Mouse (Mus musculus) G1E-ER4 (cell line): Measurements from ENCODE around the gene 6030468B19Rik. TPM values are rescaled to one million over a fixed set of nuclear protein-coding genes. Genes with fewer than 3 reads are reported as not detected.

Experiments
- GATA1 ChIP-seq: IDR thresholded peaks from one replicate; pipeline ENCODE4 v1.8.0; 2012; ENCODE audit warnings: low read length, inconsistent platforms
- polyA plus RNA-seq: library from polyadenylated mRNA; stranded (reverse); fragments of >175 nt; gene quantifications from 2 replicates; pipeline ENCODE4 v1.2.3, GENCODE M21; 2012

Gene 6030468B19Rik
- polyA plus RNA-seq, 1 experiment, result 31.1 TPM

DNA sequence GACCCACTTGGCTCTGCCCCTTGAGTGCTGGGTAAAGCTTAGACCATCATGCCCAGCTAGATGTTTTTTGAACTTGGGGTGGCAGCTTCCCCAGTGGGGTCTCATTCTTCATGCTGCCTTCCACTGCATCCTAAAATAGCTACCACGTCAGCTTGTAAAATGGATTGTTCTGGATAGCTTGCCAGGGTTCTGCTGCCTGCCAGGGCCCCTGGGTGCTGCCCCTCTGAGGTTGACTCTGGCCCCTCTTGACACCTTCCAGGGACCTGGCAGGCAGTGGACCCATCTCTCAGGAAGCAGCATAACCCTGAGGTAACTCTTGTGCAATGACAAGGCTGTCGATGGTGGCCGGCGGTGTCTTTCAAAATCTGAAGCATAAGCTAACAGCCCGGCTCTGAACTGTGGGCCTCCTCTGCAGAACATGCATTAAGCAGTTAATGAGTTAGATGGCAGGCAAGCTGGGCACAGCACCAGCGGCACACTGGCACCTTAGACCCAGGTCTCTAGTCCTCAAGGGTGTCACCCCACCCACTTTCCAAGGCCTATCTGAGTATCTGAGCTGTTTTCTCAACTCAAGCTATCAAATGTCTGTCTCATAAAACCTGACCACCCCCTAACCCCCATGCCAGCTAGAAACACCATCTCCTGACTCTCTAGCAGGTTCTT, 17.4 kb downstream of the 6030468B19Rik start:
- TF ChIP-seq GATA1, result no peak

DNA sequence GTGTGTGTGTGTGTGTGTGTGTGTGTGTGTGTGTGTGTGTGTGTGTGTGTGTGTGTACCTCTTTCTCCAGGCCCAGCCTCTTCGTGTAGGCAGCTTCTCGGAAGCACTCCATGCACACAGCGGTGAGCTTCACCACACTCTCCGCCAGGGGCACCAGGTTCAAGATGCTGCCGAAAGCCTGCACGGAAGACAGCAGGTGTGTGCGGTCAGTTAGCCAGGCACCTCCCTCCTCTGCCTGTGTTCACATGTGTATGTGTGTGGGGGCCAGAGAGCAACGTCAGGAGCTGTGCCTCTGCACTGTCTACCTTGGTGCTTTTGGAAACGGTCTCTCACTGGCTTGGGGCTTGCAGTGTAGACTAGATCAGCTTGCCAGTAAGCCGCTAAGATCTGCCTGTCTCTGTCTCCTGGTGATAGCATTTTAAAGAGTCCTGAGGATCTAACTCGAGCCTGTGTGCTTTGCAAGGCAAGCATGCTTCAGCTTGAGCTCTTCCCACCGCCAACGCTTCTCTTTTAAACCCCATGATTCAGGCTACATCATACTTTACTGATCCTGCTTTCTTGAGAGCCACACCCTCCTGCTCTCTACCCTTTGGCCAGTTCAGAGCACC, 19.0 kb downstream of the 6030468B19Rik start:
- TF ChIP-seq GATA1, result no peak

DNA sequence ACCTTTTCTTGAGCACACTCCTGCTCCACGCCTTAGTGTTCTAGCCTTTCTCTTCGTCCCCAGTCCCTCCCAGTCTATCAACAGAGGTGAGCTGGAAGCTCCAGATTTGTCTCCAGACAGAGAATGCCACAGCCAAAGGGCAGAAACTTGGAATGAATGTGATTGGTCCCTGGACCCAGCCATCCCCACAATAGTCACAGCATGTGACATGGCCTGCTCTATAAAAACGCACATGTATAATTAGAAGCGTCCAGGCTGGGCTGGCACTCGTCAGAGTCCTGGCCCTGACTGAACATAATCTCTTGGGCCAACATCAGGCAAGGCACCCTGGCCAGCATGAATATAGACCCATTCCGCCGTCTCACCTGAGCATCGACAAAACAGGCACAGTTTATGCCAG, 21.6 kb downstream of the 6030468B19Rik start:
- TF ChIP-seq GATA1, result no peak

DNA sequence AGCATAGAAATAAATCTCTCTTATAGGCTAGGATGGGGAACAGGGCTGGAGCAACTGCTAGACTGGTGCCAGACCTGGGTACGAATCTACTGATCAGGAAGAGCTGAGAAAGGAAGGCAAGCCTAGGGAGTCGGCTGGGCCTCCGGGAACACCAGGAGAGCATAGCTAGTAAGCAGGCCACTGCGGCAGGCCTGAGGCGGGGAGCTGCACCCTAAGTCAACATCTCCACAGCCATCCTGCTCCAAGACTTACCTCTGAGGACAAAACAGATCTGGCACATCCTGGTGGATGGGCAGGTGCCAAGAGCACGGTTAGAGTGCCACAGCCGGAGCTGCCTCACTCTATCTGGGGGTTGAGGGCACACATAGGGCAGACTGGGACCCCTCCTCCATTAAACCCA, 22.7 kb downstream of the 6030468B19Rik start:
- no peak for TF ChIP-seq GATA1

DNA sequence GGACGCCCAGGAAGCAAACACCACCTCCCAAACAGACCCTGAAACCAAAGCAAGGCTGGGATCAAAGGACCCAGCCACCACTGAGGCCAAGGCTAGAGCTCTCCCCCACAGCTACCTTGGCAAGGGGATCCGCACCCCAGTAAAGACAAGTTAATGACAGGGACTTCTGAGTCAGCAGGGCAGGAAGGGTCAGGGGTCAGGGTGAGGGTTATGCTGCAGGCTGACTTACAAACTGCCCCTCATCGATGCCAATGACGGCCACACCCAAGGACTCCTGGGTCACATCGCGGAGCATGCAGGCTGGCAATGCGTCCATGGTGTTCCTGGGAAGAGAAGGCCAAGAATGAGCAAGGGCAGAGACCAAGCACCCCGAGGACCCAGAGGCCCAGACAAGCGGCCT, 24.4 kb downstream of the 6030468B19Rik start:
- TF ChIP-seq GATA1, result no peak

DNA sequence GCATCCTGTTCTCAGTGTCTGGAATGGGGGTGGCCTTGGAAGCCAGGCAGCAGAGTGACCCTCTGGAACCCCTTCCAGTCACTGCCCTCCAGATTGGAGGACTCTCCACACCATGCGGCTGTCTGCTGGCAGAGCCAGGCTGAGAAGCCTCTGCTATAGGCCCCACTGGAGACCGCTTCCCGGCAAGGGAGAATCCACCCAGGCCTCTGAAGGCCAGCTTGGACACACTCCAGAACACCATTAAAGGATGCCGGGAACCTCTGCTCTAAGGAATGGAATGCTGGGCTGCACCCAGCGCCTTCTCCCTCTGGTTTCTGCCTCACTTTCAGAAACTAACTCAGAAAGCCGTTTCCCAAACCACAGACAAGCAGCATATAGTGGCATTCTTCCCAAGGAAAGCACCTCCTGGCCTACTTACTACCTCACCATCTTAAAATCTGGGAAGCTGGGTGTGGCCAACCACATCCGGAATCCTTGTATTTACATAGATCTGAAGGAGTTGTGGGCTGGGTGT, 25.3 kb downstream of the 6030468B19Rik start:
- TF ChIP-seq GATA1, result no peak

DNA sequence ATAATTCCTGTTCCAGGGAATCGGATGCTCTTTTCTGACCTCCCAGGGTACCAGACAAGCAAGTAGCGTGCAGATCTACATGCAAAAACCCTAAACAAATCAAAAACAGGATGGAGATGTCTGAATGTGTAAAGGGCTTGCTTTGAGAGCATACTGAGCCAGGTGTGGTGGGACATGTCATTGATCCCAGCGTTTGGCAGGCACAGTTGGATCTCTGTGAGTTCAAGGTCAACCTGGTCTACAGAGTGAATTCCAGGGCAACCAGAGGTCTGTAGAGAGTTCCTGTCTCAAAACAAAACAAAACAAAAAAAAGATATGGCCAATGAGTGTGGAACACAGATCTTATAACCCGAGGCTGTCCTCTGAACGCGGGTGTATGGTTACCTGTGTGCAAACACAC, 26.0 kb downstream of the 6030468B19Rik start:
- TF ChIP-seq GATA1, result no peak

DNA sequence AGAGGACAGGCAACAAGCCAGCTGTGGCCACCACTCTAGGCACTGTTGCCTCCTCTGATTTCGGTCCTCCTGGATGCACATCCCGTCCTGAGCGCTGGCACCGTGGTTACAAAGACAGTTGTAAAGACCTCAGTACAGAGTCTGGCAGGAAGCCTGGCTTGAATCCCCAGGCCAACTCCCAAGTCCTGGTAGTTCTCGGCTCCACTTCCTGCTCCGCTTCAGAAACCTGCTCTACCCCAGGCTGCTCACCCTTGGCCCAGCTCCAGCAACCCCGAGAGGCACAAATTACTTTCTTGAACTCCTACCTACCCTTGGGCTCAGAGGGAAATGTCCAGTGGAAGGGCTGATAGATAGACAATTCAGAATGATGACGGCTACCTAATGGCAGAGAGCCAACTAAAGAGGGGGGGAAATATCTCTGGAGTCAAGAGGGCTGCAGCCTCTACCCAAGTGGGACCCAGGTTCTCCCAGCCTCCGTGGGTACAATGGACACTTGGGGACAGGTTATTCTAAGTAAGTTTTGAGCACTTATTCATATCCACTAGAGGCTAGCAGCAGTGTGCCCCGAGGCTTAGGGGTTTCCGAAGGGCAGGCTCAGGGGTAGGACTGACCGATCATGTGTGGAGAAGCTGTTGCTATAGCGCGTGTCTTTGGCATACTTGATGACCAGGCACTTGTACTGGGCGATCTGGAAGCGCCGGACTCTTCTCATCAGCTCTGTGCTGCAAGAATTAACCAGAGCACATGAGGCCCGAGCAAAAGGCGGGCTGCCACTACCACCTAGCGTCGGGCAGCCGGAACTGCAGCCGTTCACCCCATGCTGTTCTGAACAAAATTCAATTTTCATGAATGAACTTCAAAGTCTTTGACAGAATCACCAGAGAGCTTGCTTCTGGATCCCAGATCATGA, 26.9 kb downstream of the 6030468B19Rik start:
- no peak for TF ChIP-seq GATA1

DNA sequence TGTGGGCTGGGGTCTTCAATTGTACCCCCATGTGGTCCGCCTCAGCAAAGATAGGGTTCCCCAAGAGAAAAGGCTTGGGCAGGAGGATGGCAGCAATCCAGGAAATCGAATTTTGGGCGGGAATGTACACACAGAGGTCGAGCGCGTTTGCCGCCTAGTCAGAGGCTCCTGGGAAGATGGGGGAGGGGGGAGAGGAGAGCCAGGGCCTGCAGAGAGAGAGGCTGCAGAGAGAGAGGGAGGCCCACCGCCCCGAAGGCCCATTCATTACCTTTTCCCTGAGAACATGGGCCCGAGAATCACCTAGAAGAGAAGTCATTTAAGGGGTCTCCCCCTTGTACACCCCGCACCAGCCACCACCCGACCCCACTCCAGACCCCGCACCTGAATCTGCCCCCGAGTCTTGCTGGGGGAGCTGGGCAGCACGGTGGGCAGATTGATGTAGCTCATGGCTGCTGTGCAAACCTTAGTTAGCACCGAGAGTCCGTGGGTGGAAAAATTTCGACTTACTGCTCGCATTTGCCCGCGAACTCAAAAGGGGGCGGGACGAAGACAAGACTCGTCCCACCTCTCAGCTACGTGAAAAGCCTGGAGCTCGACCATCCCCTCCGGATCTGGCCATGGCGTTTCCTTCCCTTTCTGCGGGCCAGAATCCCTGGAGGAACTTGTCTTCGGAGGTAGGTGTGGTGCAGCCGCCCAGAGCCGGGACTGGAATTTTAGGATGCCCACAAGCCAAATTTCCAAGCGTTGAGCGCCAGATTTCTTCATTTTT, 28.1 kb downstream of the 6030468B19Rik start, which contains the start of the genes Afmid and Tk1:
Afmid (plus strand) TSS at position 592 of the 769 bp plus-strand sequence.
Tk1 (minus strand) TSS at position 760 of the 769 bp plus-strand sequence.
- no peak for TF ChIP-seq GATA1

DNA sequence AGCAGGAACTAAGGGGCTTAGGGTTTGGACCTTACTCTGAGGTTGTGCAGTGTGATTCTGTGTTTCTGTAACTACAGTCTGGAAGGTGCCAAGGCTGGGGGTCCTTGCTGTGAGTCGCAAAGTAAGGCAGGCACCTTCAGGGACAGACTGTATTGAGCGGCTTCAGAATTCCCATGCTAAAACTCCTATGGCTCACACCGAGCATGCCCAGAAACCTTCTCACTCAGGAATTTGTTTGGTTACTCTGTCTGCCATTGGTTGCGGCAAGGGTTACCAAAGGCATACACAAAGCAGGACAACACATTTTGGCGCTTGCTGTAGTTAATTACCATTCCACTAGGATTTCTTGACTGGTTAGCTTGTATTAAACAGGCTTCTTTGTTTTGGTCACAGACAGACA, 28.7 kb downstream of the 6030468B19Rik start:
- TF ChIP-seq GATA1, result no peak

DNA sequence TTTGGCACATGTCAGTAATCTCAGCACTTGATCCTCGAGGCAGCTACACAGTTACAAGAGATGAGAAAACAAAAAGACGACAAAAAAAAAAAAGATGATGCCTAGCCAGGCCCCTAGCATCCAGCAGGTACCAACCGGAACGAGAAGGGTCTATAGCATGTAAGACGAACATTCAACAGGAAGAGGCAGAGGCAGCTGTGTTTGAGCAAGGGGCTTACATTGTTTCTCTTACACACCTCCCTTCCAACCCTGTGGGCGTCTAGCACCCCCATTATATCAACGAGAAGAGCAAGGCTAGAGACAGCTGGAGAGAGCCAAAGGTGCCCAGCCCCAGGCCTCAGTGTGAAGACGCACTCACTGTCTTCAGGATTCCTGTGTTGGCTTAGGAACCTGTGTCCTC, 29.5 kb downstream of the 6030468B19Rik start:
- no peak for TF ChIP-seq GATA1

DNA sequence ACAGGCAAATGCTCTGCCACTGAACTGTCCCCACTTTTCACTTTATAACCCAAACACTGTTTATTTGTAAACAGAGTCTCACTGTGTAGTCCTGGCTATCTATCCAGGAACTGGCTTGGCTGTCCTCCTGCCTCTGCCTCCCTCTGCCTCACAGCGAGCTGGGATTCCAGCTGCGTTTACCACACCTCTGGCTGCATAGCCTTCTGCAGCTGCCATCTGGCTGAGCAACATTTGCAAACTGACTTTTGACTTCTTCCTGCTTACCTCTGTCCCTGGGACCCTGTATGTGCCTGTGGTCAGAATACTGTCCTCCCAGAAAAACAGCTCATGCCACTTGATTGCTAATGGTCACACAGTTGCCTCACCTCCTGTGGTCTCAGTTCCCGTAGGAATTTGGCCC, 29.9 kb downstream of the 6030468B19Rik start:
- TF ChIP-seq GATA1, result no peak

DNA sequence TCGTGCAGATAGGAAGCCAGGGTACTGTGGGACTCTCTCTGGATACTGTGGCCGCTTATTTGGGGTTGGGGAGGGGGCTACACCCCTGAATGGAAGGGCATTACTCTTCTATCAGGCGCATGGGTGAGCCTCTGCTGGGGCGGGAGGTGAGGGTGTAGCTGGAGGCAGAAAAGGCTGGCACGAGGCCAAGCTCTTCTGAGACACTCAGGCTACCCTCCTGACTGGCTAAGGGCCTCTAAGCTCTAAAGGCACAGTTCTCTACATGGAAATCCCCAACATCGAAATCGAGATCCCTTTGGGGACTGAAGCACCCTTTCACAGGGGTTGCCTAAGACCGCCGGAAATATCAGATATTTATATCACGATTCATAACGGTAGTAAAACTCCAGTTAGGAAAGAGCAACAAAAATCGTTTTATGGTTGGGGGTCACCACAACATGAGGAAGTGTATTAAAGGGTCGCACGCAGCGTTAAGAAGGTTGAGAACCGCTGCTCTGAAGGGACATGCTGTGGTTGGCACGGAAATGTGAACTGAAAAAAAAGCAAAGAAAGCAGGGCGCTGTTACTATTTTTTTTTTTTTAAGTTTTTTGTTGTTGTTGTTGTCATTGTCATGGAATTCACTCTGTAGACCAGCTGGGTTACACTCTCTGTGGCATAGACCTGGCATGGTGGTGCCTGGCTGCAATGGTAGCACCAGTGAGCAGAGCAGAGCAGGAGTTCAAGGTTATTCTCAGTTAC, 30.9 kb downstream of the 6030468B19Rik start:
- TF ChIP-seq GATA1, result no peak

DNA sequence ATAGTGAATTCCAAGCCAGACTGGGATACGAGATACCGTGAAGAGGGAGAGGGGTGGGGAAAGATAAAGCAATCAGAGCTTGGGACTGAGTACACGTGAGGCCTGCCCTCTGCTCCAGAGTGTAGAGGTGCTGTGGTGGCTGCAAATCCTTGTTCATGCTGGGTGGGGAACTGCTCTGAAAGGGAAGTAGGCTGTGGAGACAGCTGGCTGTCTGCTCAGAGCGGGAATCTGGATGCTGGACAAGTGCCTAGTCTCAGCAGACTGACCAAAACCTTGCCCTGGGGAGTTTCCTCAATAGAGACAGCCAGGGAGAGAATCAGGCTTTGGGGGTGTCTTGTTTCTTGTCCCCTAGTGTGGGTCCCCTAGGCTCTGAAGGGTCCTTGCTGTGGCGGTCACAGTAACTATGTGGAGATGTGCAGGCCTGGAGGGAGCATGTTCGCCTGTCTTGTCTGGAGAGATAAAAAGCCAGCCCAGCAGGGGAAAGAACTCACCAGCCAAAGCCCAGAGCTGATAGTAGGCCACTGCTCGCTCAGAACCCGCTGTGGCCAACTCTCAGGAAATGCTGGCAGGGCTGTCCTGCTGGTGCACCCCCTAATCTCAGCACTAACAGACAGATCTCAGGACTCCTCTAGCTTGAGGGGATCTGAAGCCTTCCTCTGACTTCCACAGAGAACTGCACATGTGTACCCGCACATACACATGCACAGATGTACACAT, 31.6 kb downstream of the 6030468B19Rik start:
- peak; percentile 52 for TF ChIP-seq GATA1
